Mouse (Mus musculus) neural tube, embryonic 12.5 days (tissue): ENCODE results near the gene Gm7876. TPM values are rescaled to one million over a fixed set of nuclear protein-coding genes. Genes with fewer than 3 reads are reported as not detected.
"Not testable (repeated sequence)": the region's sequence is repeated elsewhere in the genome, so short reads cannot be mapped to it uniquely, and the experiment has no call there.

Experiments used
- ATAC-seq: fragments of 200-750 bp; cut with Nextera tagmentation; 2 replicates; pipeline ENCODE4 v1.8.0; 2017; ENCODE audit warnings: low read depth, mild to moderate bottlenecking, moderate TSS enrichment, moderate library complexity; ENCODE audit not compliant: low FRiP score
- H3K27ac ChIP-seq: fragments of 300-500 bp; sonication (generic); 2 replicates; pipeline ENCODE4 v1.5.1; 2016
- H3K27me3 ChIP-seq: fragments of 300-500 bp; sonication (generic); replicated peaks from 2 replicates; pipeline ENCODE4 v1.6.1; 2016; ENCODE audit warnings: mild to moderate bottlenecking
- H3K36me3 ChIP-seq: fragments of 300-500 bp; sonication (generic); 2 replicates; pipeline ENCODE4 v1.6.1; 2016; ENCODE audit warnings: mild to moderate bottlenecking
- H3K4me1 ChIP-seq: fragments of 300-500 bp; sonication (generic); 2 replicates; pipeline ENCODE4 v1.6.1; 2016
- H3K4me2 ChIP-seq: fragments of 300-500 bp; sonication (generic); replicated peaks from 2 replicates; pipeline ENCODE4 v1.6.1; 2016; ENCODE audit warnings: mild to moderate bottlenecking
- H3K4me3 ChIP-seq: fragments of 300-500 bp; sonication (generic); 2 replicates; pipeline ENCODE4 v1.5.1; 2016
- H3K9ac ChIP-seq: fragments of 300-500 bp; sonication (generic); 2 replicates; pipeline ENCODE4 v1.6.1; 2016; ENCODE audit warnings: mild to moderate bottlenecking
- H3K9me3 ChIP-seq: fragments of 300-500 bp; sonication (generic); 2 replicates; pipeline ENCODE4 v1.6.1; 2016; ENCODE audit warnings: mild to moderate bottlenecking
- WGBS: fragments of 180-500 bp; shearing (Covaris S2); methylation state at CpG from one replicate; pipeline ENCODE4 v1.1.7; 2016; 5-methylcytosine and 5-hydroxymethylcytosine counted together
- polyA plus RNA-seq: library from polyadenylated mRNA; unstranded; fragments of >200 nt; fragmentation: Nextera tagmentation; extraction: Ambion mirVana; gene quantifications from 2 replicates; pipeline ENCODE4 v1.2.1, GENCODE M21; 2016

Gm7876 gene
- polyA plus RNA-seq = not detected in 2 replicates

- not testable (repeated sequence) for ATAC-seq, H3K9ac ChIP-seq, H3K4me1 ChIP-seq, H3K27ac ChIP-seq, H3K4me2 ChIP-seq, H3K36me3 ChIP-seq, H3K9me3 ChIP-seq, H3K27me3 ChIP-seq, H3K4me3 ChIP-seq
- WGBS = 93% methylated on average over 1 of the region's 2 CpGs
These were observed at the start of gene Gm7876 for GRCm38 (mm10) chr14:4708938-4709337. Gene Gm7876 (plus strand): TSS chr14:4709238.

- no CpG with 5 or more reads among the region's 2 CpGs for WGBS
These were observed 45.1 kb upstream of the Gm7876 start, which contains the start of gene Gm3239 for GRCm38 (mm10) chr14:4663892-4664291. Gene Gm3239 (plus strand): TSS chr14:4664192.

DNA sequence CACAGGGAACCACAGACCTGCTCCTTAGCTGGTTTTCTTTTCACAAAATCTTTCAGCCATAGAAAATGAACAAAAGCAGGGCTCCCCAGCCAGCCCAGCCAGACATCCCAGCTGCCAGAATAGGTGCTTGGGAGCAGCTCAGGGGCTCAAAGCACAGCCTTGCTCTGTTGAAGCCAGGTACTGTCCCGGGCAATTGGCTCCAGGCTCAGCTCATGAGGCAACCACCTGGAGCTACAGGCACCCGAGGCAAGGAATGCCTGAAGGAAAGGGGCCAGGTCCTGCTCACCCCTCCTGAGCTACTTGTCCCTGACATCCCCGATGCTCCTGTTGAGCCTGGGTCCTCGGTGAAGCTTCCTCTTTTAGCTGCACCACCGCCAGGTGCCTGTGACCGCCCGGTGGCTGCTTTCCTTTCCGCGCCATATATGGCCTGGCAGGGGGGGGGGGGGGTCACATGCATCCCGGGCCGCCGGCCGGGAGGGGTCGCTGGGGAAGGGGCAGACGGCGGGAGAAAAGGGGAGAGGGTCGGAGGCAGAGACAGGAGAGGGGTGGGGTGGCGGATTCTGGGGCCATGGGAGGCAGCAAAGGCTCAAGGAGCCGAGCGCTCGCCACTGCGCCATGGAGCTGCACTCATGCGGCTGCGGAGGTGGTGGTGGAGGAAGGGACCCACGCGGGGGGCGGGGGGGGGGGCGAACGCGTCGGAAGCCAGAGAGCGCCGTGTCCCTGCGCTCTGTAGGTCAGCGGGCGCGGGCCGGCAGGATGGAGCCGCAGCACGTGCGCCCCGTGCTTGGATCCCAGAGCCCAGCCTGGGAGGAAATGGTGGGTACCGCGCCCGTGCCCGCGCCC lies 17.2 kb downstream of the Gm7876 start, which contains the start of gene Gm3252:
Gene Gm3252 (plus strand): TSS at position 738 of the 843 bp plus-strand sequence.
- ATAC-seq, H3K9ac ChIP-seq, H3K4me1 ChIP-seq, H3K27ac ChIP-seq, H3K27me3 ChIP-seq, H3K9me3 ChIP-seq, H3K36me3 ChIP-seq: not testable (repeated sequence)
- Histone ChIP-seq H3K4me3 (peak within 1 kb of the TSS; percentile 16), H3K4me2 (peak within 1 kb of the TSS; percentile 54)
- under 1% methylated on average over 21 of the region's 47 CpGs for WGBS

More at GRCm38 (mm10) chr14:4663892-4664291, 45.1 kb upstream of the Gm7876 start, which contains the start of gene Gm3239:
- not testable (repeated sequence) for H3K27ac ChIP-seq, H3K9me3 ChIP-seq, H3K4me1 ChIP-seq, H3K36me3 ChIP-seq, H3K27me3 ChIP-seq, H3K4me2 ChIP-seq, H3K9ac ChIP-seq, ATAC-seq, H3K4me3 ChIP-seq

Other genes with a start within 250 kb of the Gm7876 start
- gene Gm3182, start 227.5 kb upstream of the Gm7876 start, polyA plus RNA-seq = not detected in 2 replicates
- gene Gm3047, start 153.8 kb upstream of the Gm7876 start, polyA plus RNA-seq = not detected in 2 replicates
- gene Gm8159, start 76.9 kb upstream of the Gm7876 start, polyA plus RNA-seq = not detected in 2 replicates
- 0.49 TPM in 1 of 2 replicates, not detected in the other for gene Gm3239, start 45.0 kb upstream of the Gm7876 start, polyA plus RNA-seq
- 0.33 and 0.87 TPM in 2 replicates for gene Gm3252, start 17.5 kb downstream of the Gm7876 start, polyA plus RNA-seq
- gene Gm9602, start 67.1 kb downstream of the Gm7876 start, polyA plus RNA-seq = not detected in 2 replicates
- not detected in 2 replicates for gene Gm3269, start 128.9 kb downstream of the Gm7876 start, polyA plus RNA-seq
- 1.5 and 2.4 TPM in 2 replicates for gene Gm3264, start 146.3 kb downstream of the Gm7876 start, polyA plus RNA-seq
- gene Gm3278, start 183.2 kb downstream of the Gm7876 start, polyA plus RNA-seq = 0.16 TPM in 1 of 2 replicates, not detected in the other